Mouse (Mus musculus): ENCODE measurements around the gene Actrt2.
A peak's percentile ranks its signal among the peaks of the same experiment; 100 is the strongest.

Actrt2 gene

GRCm38 (mm10) chr4:154667767-154668166 lies at the start of gene Actrt2:
Gene Actrt2 (minus strand): TSS chr4:154667867.
- DNase-seq (ENCODE audit: low spot score), result no peak

- DNase-seq (ENCODE audit: low spot score), result no peak
These were observed 41.9 kb upstream of the Actrt2 start for GRCm38 (mm10) chr4:154709391-154710107.

DNA sequence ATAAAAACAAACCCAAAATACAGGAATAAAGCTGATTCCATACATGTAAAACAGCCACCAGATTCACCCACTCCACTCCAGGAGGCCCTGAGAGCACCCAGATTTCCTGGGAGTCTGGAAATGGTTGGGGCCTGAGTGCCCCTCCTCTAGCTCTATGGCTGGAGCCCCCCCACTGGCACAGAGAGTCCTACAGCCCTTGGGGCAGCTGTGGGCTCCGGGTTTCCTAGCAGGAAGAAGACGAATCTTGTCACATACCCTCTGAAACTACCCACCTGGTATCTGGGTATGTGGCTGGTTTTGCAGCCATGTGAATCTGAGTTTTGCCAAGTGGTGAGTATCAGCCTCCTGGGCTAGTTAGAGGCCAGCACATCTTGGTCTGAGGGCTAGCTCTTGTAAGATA lies 41.1 kb upstream of the Actrt2 start:
- DNase-seq (ENCODE audit: low spot score), result no peak

- DNase-seq (ENCODE audit: low spot score), result no peak
These were observed 40.6 kb upstream of the Actrt2 start for GRCm38 (mm10) chr4:154708223-154708622.

DNA sequence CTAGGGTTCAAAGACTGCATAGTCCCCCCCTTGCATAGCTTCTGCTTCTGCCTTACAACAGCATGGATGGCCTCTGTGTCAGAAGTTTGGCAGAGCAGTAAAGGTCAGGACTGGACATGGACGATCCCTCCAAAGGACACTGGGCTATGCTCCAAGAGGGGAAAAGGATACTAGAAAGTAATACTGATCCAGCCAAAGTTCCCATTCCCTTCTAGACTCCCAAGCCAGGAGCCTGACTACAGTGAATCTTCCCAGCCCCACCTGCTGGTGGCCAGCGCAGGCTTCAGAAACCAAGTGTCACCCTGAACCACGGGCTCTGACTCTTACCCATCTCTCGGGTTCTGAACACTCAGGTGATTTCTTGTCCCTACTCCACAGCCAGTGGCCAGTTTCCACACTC lies 39.9 kb upstream of the Actrt2 start:
- DNase-seq (ENCODE audit: low spot score), result no peak

- DNase-seq (ENCODE audit: low spot score), result no peak
These were observed 38.8 kb upstream of the Actrt2 start for GRCm38 (mm10) chr4:154706442-154706841.

DNA sequence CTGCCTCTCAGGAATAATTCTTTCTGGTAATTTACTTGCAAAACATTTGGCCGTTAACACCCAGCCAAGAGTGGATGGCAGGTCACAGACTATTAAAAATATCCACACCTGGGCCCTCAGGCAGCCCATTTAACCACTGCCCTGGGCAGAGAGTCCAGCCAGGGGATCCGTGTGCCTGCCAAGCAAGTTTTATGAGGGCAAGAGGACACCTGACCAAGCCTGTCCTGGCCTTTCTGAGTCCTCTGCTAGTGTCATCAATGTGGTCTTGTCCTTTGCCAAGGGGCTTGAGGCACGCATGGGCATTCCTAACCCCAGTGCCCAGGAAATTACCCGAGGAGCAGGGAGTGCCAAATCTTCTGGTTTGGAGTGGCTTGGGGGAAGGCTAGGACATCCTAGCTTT lies 38.0 kb upstream of the Actrt2 start:
- no peak for DNase-seq (ENCODE audit: low spot score)

- no peak for DNase-seq (ENCODE audit: low spot score)
These were observed 37.4 kb upstream of the Actrt2 start for GRCm38 (mm10) chr4:154705056-154705455.

- no peak for DNase-seq (ENCODE audit: low spot score)
These were observed 36.9 kb upstream of the Actrt2 start for GRCm38 (mm10) chr4:154704591-154704990.

- no peak for DNase-seq (ENCODE audit: low spot score)
These were observed 35.9 kb upstream of the Actrt2 start for GRCm38 (mm10) chr4:154703426-154704070.

- no peak for DNase-seq (ENCODE audit: low spot score)
These were observed 35.3 kb upstream of the Actrt2 start for GRCm38 (mm10) chr4:154702931-154703330.

- no peak for DNase-seq (ENCODE audit: low spot score)
These were observed 34.5 kb upstream of the Actrt2 start for GRCm38 (mm10) chr4:154702186-154702585.

DNA sequence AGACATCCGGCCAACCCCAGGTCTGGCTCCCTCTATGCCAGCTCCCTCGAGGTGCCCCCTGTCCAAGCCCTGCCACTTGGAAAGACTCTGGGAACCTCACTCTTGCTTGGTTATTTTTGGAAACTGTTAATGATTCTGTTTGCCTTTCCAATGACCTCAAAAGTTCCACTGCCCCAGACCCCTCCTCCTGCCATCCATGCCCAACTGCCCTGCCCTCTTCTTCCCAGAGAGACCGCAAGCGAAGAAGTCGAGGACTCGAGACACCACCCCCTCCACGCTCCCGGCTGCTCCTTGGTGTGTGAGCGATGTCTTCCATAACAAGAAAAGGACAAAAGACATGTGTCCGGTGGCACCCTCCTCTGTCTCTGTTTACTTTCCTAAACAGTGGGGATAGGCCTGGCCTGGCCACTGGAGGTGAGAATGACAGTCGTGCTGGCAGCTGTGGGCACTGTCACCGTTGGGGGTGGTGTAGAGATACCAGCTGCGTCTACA lies 33.3 kb upstream of the Actrt2 start:
- DNase-seq (ENCODE audit: low spot score), result no peak

DNA sequence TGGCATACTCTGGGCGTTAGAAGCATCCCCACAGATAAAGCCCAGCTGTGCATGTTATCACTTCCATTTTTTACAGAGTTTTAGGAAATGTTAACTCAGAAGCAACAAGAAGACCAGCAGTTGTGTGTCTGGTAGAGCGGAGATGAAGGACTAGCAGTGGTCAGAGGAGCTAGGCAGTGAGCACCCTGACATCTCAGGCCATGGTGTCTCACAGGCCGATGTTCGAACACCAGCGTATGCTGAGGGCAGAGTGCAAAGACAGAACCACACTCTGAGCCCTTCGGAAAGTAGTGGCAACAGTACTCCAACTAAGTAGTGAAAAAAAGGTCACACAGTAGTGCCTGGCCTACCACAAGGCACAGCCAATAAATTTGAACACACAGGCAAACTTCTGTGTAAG lies 32.8 kb upstream of the Actrt2 start:
- DNase-seq (ENCODE audit: low spot score), result no peak

DNA sequence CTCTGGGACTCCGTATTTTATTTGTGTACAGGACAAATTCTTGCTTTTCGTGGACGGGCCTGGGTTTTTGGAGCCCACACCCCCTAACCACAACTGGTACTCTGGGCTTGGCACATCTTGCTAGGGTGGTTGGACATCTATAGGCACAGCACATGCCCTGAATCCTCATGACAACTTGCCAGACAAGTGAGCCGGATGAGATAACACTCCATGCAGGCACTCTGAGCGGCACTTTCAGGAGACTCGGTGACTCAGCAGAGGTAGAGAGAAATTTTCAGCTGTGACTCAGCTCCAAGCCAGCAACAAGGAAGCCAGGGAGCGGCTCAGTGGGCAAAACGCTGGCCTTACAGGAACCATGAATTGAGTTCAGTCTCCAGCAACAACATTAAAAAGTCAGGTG lies 31.6 kb upstream of the Actrt2 start:
- DNase-seq (ENCODE audit: low spot score), result peak; percentile 51

DNA sequence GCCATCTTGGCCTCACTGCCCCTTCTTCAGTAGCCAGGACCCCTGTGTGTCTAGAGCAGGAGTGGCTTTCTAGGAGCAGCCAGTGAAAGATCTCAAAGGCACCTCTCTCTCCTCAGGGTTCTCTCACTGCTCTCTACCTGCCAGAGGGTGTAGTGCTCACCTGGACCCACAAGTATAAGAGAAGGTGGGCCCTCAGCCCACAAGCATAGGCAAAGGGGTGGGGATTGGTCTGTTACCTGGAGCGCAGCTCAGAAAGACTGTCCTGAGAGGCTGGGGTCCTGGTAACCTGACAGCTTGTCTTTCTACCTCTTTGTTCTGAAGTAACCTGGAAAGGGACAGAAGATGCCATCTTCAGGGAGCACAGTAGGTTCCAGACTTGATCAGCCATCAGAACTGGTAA lies 31.0 kb upstream of the Actrt2 start:
- DNase-seq (ENCODE audit: low spot score), result no peak

- DNase-seq (ENCODE audit: low spot score), result no peak
These were observed 30.4 kb upstream of the Actrt2 start for GRCm38 (mm10) chr4:154698021-154698590.

DNA sequence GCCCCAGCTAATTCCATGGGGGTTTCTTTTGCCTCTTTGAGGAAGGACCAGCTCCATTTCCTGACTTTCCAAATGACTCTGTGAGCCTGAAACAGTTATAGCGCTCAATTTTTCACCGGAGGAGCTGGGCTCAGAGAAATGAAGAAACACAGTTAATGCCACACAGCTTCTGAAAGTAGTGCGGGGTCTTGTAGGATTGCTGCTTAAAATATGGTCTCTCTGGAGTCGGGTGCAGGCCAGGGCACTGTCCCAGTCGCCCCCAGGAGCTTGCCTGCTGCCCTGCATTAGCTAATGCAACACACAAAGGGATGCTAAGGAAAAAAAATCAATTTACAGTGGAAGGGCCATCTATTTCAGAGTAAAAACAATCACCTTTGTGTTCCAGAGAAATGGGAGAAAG lies 29.8 kb upstream of the Actrt2 start:
- DNase-seq (ENCODE audit: low spot score), result no peak

- no peak for DNase-seq (ENCODE audit: low spot score)
These were observed 28.9 kb upstream of the Actrt2 start for GRCm38 (mm10) chr4:154696552-154696951.

DNA sequence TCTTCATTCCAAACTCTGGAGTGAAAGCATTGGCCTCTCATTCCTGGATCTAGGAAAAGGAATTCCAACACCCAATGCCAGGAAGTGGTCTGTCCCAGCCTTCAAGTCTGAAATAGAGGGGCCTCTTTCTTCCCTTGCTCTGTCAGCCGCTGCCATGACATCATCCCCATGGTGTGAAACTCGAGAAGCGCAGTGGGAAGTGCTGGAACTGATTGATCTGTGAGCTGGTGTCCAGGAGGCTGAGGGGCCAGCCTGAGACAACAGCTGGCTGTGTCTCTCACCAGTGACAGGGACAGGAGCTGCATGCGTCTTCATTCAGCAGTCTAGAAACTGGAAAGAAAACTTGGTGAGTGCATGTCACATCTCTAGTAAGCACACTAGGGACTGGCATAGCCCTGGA lies 28.5 kb upstream of the Actrt2 start:
- DNase-seq (ENCODE audit: low spot score), result no peak

- DNase-seq (ENCODE audit: low spot score), result no peak
These were observed 26.7 kb upstream of the Actrt2 start for GRCm38 (mm10) chr4:154694361-154694760.

DNA sequence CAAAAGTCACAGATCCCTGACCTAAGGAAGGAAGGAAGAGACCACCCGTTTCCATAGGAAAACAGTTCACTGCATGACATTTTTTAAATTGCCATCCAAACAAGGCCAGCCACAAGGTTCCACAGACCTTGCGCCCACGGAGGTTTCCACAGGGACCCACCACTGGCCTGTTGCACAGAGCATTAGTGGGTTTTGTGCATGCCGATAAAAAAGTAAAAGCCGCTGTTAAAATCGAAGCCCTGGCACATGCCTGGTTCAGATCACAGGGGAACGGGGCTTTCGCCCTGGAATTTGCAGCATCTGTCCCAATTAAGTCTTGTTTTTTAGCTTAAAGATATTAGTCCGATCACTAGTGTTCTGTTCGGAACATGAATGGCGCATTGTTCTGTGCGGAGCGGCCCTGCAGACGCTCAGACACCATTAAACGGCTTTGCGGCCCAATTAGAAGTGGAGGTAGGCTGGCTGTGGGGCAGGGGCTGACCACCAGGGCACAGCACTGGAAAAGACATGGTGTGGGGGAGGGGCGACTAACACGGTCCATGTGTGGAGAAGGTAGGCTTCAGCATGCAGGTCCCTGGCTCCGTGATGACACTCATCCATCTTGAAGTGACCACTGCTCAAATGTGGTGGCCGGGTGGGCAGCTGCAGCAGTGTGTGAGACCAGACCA lies 25.8 kb upstream of the Actrt2 start:
- DNase-seq (ENCODE audit: low spot score), result no peak

All from spleen, adult 12 weeks (tissue).